Mouse (Mus musculus) kidney, postnatal 36 days (tissue): ENCODE results near the gene Birc5.

Source experiments
- DNase-seq, 2 experiments: peaks; one replicate each; pipeline ENCODE4 v3.0.0; 2021 to 2022; ENCODE audit warnings: mixed read lengths in 2 of 2

The Birc5 gene

GRCm38 (mm10) chr11:117848985-117849671 lies at the start of gene Birc5:
Gene Birc5, plus strand, starts transcription at chr11:117849251.
- DNase-seq = peak; percentile 96 to 98

- no peak for DNase-seq
Measured at GRCm38 (mm10) chr11:117800038-117800437, 49.0 kb upstream of the Birc5 start.

DNA sequence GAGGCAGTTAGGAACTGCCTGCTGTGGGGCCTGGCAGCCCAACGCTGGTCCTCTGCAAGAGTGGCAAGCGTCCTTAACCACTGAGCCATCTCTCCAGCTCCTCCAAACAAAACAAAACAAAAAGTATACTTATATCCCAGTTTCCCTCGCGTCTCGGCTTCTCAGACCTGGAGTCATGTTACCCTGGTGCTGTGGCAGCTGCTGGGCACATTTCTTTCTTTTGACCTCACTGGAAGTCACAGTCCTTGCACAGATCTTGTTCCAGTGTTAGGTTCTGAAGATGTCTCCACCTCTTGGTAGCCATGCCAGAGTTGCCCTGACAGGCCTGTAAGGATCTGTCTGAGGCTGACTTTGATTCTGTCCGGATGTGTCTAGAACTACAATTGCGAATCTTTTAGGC lies 47.4 kb upstream of the Birc5 start:
- no peak for DNase-seq

GRCm38 (mm10) chr11:117803166-117803688 lies 45.8 kb upstream of the Birc5 start:
- DNase-seq = no peak

DNA sequence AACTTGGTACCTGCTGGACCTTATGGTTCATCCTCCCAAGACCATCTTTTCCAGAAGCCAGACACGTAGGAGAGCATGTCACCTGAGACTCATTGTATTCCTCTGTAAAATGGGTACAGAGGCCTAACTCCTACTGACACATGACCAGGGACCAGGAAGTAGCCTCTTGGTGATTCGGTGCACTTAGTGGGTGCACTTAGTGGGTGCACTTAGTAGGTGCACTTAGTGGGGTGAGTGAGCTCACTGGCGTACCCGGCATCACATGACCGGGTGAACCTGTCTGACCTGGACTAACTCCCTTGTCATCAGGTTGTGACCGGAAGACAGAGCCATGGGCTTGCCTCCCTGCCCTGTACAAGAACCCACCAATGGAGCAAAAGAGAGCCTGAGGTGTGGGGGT lies 42.3 kb upstream of the Birc5 start:
- DNase-seq = no peak

- DNase-seq = peak; percentile 80 to 90
Measured at GRCm38 (mm10) chr11:117809407-117810311, 39.4 kb upstream of the Birc5 start, which contains the start of the genes Gm20708 and Syngr2. Gene Gm20708, plus strand, starts transcription at chr11:117809668. Gene Syngr2, plus strand, starts transcription at chr11:117809668.

DNA sequence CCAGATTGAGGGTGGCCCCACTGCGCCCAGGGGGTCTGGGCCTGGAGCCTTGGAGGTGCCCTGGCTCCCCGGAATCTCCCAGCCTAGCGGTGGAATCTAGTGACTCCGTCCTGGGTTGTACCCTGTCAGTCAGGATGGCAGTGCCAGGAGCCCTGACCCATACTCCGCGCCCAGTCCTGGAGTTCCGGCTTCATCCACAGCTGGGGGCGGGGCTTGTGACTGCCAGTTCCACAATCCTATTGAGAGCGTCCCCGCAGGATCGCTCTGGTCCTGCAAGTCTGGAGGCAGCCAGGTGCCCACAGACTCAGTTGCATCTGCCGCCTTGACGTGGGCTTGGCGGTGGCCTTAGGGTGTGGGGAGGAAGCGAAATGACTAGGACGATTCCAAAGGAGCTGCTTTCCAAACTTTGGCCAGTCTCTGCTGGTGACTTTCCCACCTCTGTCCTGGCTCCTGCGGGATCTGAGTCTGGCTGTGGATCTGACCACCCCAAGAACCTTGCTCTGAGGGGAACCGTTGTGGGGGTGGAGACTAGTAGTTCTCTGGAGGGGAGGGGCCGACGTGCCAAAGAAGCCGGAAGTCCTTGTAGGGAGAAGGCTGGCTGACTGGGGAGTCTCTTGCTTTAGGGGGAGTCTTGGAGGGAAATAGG lies 38.5 kb upstream of the Birc5 start:
- peak; percentile 96 to 98 for DNase-seq

DNA sequence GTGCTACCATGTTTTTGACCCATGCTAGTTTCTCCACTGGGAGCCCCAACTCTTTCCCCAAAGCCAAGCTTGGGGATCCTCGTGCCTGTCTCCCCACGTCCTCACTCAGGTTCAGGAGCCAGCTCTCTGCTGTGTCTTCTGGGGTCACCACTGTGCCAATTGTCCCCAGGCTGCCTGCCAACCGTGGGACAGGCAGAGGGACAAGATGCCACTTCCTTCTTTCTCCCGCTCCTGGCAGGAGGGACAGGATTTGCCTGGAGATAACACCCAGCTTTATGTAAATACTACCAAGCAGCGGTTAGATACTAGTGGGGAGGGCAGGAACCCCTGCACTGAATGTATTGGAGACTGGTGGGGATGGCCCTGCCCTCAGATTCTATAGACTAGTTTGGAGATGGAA lies 35.2 kb upstream of the Birc5 start:
- DNase-seq = no peak

GRCm38 (mm10) chr11:117814704-117815366 lies 34.2 kb upstream of the Birc5 start:
- DNase-seq = no peak

GRCm38 (mm10) chr11:117815850-117816249 lies 33.2 kb upstream of the Birc5 start:
- DNase-seq = peak in 1 of 2 experiments; percentile 45

DNA sequence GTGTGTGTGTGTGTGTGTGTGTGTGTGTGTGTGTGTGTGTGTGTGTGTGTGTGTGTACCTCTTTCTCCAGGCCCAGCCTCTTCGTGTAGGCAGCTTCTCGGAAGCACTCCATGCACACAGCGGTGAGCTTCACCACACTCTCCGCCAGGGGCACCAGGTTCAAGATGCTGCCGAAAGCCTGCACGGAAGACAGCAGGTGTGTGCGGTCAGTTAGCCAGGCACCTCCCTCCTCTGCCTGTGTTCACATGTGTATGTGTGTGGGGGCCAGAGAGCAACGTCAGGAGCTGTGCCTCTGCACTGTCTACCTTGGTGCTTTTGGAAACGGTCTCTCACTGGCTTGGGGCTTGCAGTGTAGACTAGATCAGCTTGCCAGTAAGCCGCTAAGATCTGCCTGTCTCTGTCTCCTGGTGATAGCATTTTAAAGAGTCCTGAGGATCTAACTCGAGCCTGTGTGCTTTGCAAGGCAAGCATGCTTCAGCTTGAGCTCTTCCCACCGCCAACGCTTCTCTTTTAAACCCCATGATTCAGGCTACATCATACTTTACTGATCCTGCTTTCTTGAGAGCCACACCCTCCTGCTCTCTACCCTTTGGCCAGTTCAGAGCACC lies 32.6 kb upstream of the Birc5 start:
- DNase-seq = no peak

DNA sequence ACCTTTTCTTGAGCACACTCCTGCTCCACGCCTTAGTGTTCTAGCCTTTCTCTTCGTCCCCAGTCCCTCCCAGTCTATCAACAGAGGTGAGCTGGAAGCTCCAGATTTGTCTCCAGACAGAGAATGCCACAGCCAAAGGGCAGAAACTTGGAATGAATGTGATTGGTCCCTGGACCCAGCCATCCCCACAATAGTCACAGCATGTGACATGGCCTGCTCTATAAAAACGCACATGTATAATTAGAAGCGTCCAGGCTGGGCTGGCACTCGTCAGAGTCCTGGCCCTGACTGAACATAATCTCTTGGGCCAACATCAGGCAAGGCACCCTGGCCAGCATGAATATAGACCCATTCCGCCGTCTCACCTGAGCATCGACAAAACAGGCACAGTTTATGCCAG lies 30.0 kb upstream of the Birc5 start:
- no peak for DNase-seq

GRCm38 (mm10) chr11:117820173-117820572 lies 28.9 kb upstream of the Birc5 start:
- DNase-seq = no peak

GRCm38 (mm10) chr11:117821868-117822267 lies 27.2 kb upstream of the Birc5 start:
- no peak for DNase-seq

GRCm38 (mm10) chr11:117822728-117823241 lies 26.3 kb upstream of the Birc5 start:
- peak in 1 of 2 experiments; percentile 60 for DNase-seq

GRCm38 (mm10) chr11:117823411-117823810 lies 25.6 kb upstream of the Birc5 start:
- DNase-seq = no peak

DNA sequence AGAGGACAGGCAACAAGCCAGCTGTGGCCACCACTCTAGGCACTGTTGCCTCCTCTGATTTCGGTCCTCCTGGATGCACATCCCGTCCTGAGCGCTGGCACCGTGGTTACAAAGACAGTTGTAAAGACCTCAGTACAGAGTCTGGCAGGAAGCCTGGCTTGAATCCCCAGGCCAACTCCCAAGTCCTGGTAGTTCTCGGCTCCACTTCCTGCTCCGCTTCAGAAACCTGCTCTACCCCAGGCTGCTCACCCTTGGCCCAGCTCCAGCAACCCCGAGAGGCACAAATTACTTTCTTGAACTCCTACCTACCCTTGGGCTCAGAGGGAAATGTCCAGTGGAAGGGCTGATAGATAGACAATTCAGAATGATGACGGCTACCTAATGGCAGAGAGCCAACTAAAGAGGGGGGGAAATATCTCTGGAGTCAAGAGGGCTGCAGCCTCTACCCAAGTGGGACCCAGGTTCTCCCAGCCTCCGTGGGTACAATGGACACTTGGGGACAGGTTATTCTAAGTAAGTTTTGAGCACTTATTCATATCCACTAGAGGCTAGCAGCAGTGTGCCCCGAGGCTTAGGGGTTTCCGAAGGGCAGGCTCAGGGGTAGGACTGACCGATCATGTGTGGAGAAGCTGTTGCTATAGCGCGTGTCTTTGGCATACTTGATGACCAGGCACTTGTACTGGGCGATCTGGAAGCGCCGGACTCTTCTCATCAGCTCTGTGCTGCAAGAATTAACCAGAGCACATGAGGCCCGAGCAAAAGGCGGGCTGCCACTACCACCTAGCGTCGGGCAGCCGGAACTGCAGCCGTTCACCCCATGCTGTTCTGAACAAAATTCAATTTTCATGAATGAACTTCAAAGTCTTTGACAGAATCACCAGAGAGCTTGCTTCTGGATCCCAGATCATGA lies 24.7 kb upstream of the Birc5 start:
- peak; percentile 88 to 89 for DNase-seq

GRCm38 (mm10) chr11:117825333-117826101 lies 23.5 kb upstream of the Birc5 start, which contains the start of the genes Afmid and Tk1:
Gene Afmid, plus strand, starts transcription at chr11:117825924.
Gene Tk1, minus strand, starts transcription at chr11:117826092.
- DNase-seq = peak; percentile 90

GRCm38 (mm10) chr11:117826164-117826563 lies 22.9 kb upstream of the Birc5 start:
- DNase-seq = peak in 1 of 2 experiments; percentile 37

DNA sequence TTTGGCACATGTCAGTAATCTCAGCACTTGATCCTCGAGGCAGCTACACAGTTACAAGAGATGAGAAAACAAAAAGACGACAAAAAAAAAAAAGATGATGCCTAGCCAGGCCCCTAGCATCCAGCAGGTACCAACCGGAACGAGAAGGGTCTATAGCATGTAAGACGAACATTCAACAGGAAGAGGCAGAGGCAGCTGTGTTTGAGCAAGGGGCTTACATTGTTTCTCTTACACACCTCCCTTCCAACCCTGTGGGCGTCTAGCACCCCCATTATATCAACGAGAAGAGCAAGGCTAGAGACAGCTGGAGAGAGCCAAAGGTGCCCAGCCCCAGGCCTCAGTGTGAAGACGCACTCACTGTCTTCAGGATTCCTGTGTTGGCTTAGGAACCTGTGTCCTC lies 22.1 kb upstream of the Birc5 start:
- DNase-seq = no peak
